Comparison of ENCODE assay signal across 27 mouse cellular contexts in genomic region chr9:15578946-15579345, GRCm38 (mm10). TPM values are rescaled to one million over a fixed set of nuclear protein-coding genes. Genes with fewer than 3 reads are reported as not detected.
DNase-seq lines count a peak whose midpoint lies in the region; ATAC-seq and TF ChIP-seq lines count a peak whose summit lies in the region.
"Had no signal": no experiment of that assay in that cellular context is flagged by ENCODE, and none has a peak within 500 bp of the region (broad histone marks: within the 10 kb centered on the region; RNA-seq: fewer than 3 reads in every experiment).

No protein-coding gene starts in this region.

- 0 out of 2 replicates have a peak, but pooled peaks have one; percentile 8 for ATAC-seq in kidney, embryonic 14.5 days (ENCODE audit: low FRiP score, low TSS enrichment)
- ATAC-seq: CD4-positive, CD25-positive, alpha-beta regulatory T cell, adult 4 months; forebrain, embryonic 14.5 days; forebrain, embryonic 16.5 days had no signal

- no peaks in the 10 kb centered on the region for H3K9me3 ChIP-seq in kidney, embryonic 14.5 days (ENCODE audit: control insufficient read depth, low read length)
- H3K9me3 ChIP-seq in CH12.LX (replicated peaks; ENCODE audit: low read length), result peaks cover 2% of the 10 kb centered on the region
- H3K9me3 ChIP-seq: embryonic facial prominence, embryonic 13.5 days; embryonic facial prominence, embryonic 15.5 days; forebrain, embryonic 10.5 days; forebrain, embryonic 12.5 days had no signal

- dilution Hi-C loops in CH12.LX (cut with MboI; ENCODE audit: extremely low pct_ligation_motif_present, extremely low pct_unique_long_range_greater_than_20kb, low sequenced_read_pairs), result no loop called here

- intact Hi-C loops in heart, postnatal 25 days (cut with DNase I), result no loop called here

- peak; percentile 42 for DNase-seq in heart, adult 11 months
- no peak for DNase-seq in heart, postnatal 25 days (ENCODE audit: low spot score)
- no peak for DNase-seq in kidney, postnatal 14 days
- DNase-seq in CH12.LX (ENCODE audit: extremely low read depth), result peak; percentile 53
- no peak for DNase-seq in retina, postnatal 1 day
- DNase-seq: adrenal gland, adult 2 months; adrenal gland, postnatal 10 days; adrenal gland, postnatal 25 days; B cell, adult 2 months; cerebellum, adult 11 months; cerebellum, adult 18-20 months; cerebellum, adult 8-10 months; cerebellum, adult 9-11 months; cerebellum, postnatal 14 days; cerebellum, postnatal 36 days; embryo, embryonic 11 days had no signal

- no peak; the same call in none of the 2 replicates for TF ChIP-seq EP300 in CH12.LX (IDR thresholded peaks at IDR 0.05; ENCODE audit: low read length)

- no peak for TF ChIP-seq CTCF in CH12.LX (conservative IDR thresholded peaks at IDR 0.05 in 1 of 2, IDR thresholded peaks at IDR 0.05 in 1 of 2; ENCODE audit: low read depth in 2 of 2, low read length in 2 of 2)

- 78% methylated on average over 9 of the region's 9 CpGs for WGBS in kidney, embryonic 14.5 days

- no peak for TF ChIP-seq POLR2A in CH12.LX (IDR thresholded peaks at IDR 0.05; ENCODE audit: low read depth, low read length)

- no peaks in the 10 kb centered on the region for H3K36me3 ChIP-seq in kidney, embryonic 14.5 days (ENCODE audit: control insufficient read depth, insufficient read depth, low read length)
- H3K36me3 ChIP-seq in CH12.LX (replicated peaks in 1 of 2; ENCODE audit: control insufficient read depth in 1 of 2, insufficient read depth in 1 of 2, low read length in 1 of 2), result no peaks in the 10 kb centered on the region
- H3K36me3 ChIP-seq: embryonic facial prominence, embryonic 13.5 days; embryonic facial prominence, embryonic 15.5 days; forebrain, embryonic 10.5 days; forebrain, embryonic 12.5 days had no signal

- no peaks in the 10 kb centered on the region for H3K27me3 ChIP-seq in kidney, embryonic 14.5 days (ENCODE audit: control insufficient read depth, insufficient read depth, low read length)
- H3K27me3 ChIP-seq in CH12.LX (replicated peaks), result no peaks in the 10 kb centered on the region
- H3K27me3 ChIP-seq: embryonic facial prominence, embryonic 13.5 days; embryonic facial prominence, embryonic 15.5 days; forebrain, embryonic 12.5 days had no signal

- in situ Hi-C loops in CH12.LX (cut with MboI; ENCODE audit: low pct_ligation_motif_present, low pct_unique_long_range_greater_than_20kb, low sequenced_read_pairs), result no loop called here

- H3K27ac ChIP-seq in kidney, embryonic 14.5 days (ENCODE audit: low read depth, low read length), result no peak overlapping the region; the same call in 1 of the 2 replicates
- no peak overlapping the region for H3K27ac ChIP-seq in CH12.LX (ENCODE audit: insufficient read depth, low read depth)
- H3K27ac ChIP-seq: embryonic facial prominence, embryonic 13.5 days; embryonic facial prominence, embryonic 15.5 days; forebrain, embryonic 10.5 days; forebrain, embryonic 12.5 days had no signal

- no peak overlapping the region for H3K9ac ChIP-seq in kidney, embryonic 14.5 days (ENCODE audit: low read depth, low read length)
- H3K9ac ChIP-seq in CH12.LX (ENCODE audit: insufficient read depth, low read depth), result no peak overlapping the region
- H3K9ac ChIP-seq: embryonic facial prominence, embryonic 13.5 days; embryonic facial prominence, embryonic 15.5 days; forebrain, embryonic 12.5 days had no signal

- H3K79me2 ChIP-seq in CH12.LX (replicated peaks; ENCODE audit: control insufficient read depth, extremely low read depth, insufficient read depth, poor library complexity, severe bottlenecking), result no peaks in the 10 kb centered on the region

- no peak overlapping the region for H3K4me3 ChIP-seq in kidney, embryonic 14.5 days (ENCODE audit: low read length)
- no peak overlapping the region for H3K4me3 ChIP-seq in CH12.LX (replicated peaks in 1 of 3; ENCODE audit: low read depth in 2 of 3, low read length in 2 of 3, poor library complexity in 1 of 3)
- H3K4me3 ChIP-seq: embryonic facial prominence, embryonic 13.5 days; embryonic facial prominence, embryonic 15.5 days; erythroblast, embryonic 14.5 days; forebrain, embryonic 10.5 days; forebrain, embryonic 12.5 days had no signal

- no peak for TF ChIP-seq RAD21 in CH12.LX (IDR thresholded peaks at IDR 0.05; ENCODE audit: low read depth, low read length)

- H3K4me2 ChIP-seq in kidney, embryonic 14.5 days (replicated peaks; ENCODE audit: low read depth, low read length), result no peak overlapping the region
- no peak overlapping the region for H3K4me2 ChIP-seq in CH12.LX (ENCODE audit: insufficient read depth, low read depth, poor library complexity, severe bottlenecking)
- H3K4me2 ChIP-seq: embryonic facial prominence, embryonic 13.5 days; embryonic facial prominence, embryonic 15.5 days; forebrain, embryonic 12.5 days had no signal

- no peaks in the 10 kb centered on the region for H3K4me1 ChIP-seq in kidney, embryonic 14.5 days (ENCODE audit: control insufficient read depth, insufficient read depth, low read length)
- peaks cover 10 to 58% of the 10 kb centered on the region in 2 experiments for H3K4me1 ChIP-seq in CH12.LX (ENCODE audit: control insufficient read depth in 1 of 2, insufficient read depth in 2 of 2)
- H3K4me1 ChIP-seq: forebrain, embryonic 12.5 days had no signal

TF ChIP-seq in CH12.LX, 34 proteins besides CTCF, POLR2A, EP300 and RAD21:
- TF ChIP-seq JUND (conservative IDR thresholded peaks at IDR 0.05; ENCODE audit: low read depth, low read length), result peak; percentile 72; the same call in 1 of the 2 replicates
- no peak for TF ChIP-seq ZMIZ1 (IDR thresholded peaks at IDR 0.05; ENCODE audit: low read depth, low read length)
- TF ChIP-seq USF1 (IDR thresholded peaks at IDR 0.05; ENCODE audit: low read depth, low read length), result no peak
- peak; percentile 42; the same call in 1 of the 2 replicates for TF ChIP-seq JUN (IDR thresholded peaks at IDR 0.05; ENCODE audit: insufficient read depth, low read depth, low read length)
- 0 out of 2 replicates have a peak, but pooled peaks have one; percentile 5 for TF ChIP-seq CHD2 (IDR thresholded peaks at IDR 0.05; ENCODE audit: low read length)

RNA-seq across cellular contexts. Expression of gene Deup1, which starts 48.8 kb away (rescaled TPM):
- total RNA-seq in heart, postnatal 25 days (2021), result under 1 TPM in 1 of 2 experiments, not detected in 1; 0.25 TPM
- polyA plus RNA-seq in kidney, embryonic 14.5 days (2014; fragmentation: Nextera tagmentation; extraction: Ambion mirVana), result 0.69 and 0.80 TPM in 2 replicates
- total RNA-seq in CH12.LX (2012; rRNA removed) (0.04 TPM in 1 of 2 replicates, not detected in the other), CH12.LX (2014; rRNA removed) (0.24 and 0.42 TPM in 2 replicates)
- 0.27 and 0.29 TPM in 2 replicates for polyA plus RNA-seq in CH12.LX (2012; ENCODE audit: insufficient read length, low read depth)
- total RNA-seq: common myeloid progenitor, adult 5-6 weeks; MEL had no signal
- polyA plus RNA-seq: adrenal gland, adult 2 months had no signal

Comparison
In these comparisons a context has a peak if more than half of its experiments do, and no peak if none do; other contexts are left out.
1. DNase-seq: peak in heart, adult 11 months (single experiment) and CH12.LX (single experiment); none in heart, postnatal 25 days (single experiment), kidney, postnatal 14 days (single experiment) and retina, postnatal 1 day (single experiment).